Mouse (Mus musculus) neural tube, embryonic 15.5 days (tissue): ENCODE results near the gene Bin2. TPM values are rescaled to one million over a fixed set of nuclear protein-coding genes. Genes with fewer than 3 reads are reported as not detected.
"Not testable (repeated sequence)": the region's sequence is repeated elsewhere in the genome, so short reads cannot be mapped to it uniquely, and the experiment has no call there.

Experiments
- ATAC-seq: fragments of 200-750 bp; cut with Nextera tagmentation; 2 replicates; pipeline ENCODE4 v1.8.0; 2017; ENCODE audit warnings: mild to moderate bottlenecking, moderate TSS enrichment, moderate library complexity; ENCODE audit not compliant: low FRiP score
- H3K27ac ChIP-seq: fragments of 300-500 bp; sonication (generic); replicated peaks from 2 replicates; pipeline ENCODE4 v1.5.1; 2015; ENCODE audit warnings: mild to moderate bottlenecking, inconsistent platforms
- H3K27me3 ChIP-seq: fragments of 300-500 bp; sonication (generic); replicated peaks from 2 replicates; pipeline ENCODE4 v1.6.1; 2015; ENCODE audit warnings: inconsistent platforms
- H3K36me3 ChIP-seq: fragments of 300-500 bp; sonication (generic); 2 replicates; pipeline ENCODE4 v1.6.1; 2015; ENCODE audit warnings: inconsistent platforms
- H3K4me1 ChIP-seq: fragments of 300-500 bp; sonication (generic); 2 replicates; pipeline ENCODE4 v1.6.1; 2015; ENCODE audit warnings: inconsistent platforms
- H3K4me2 ChIP-seq: fragments of 300-500 bp; sonication (generic); 2 replicates; pipeline ENCODE4 v1.6.1; 2015; ENCODE audit warnings: inconsistent platforms, mild to moderate bottlenecking, moderate library complexity
- H3K4me3 ChIP-seq: fragments of 300-500 bp; sonication (generic); replicated peaks from 2 replicates; pipeline ENCODE4 v1.5.1; 2015; ENCODE audit warnings: mild to moderate bottlenecking, inconsistent platforms
- H3K9ac ChIP-seq: fragments of 300-500 bp; sonication (generic); replicated peaks from 2 replicates; pipeline ENCODE4 v1.6.1; 2015; ENCODE audit warnings: mild to moderate bottlenecking, inconsistent platforms
- H3K9me3 ChIP-seq: fragments of 300-500 bp; sonication (generic); replicated peaks from 2 replicates; pipeline ENCODE4 v1.6.1; 2016; ENCODE audit warnings: inconsistent platforms
- WGBS: fragments of 180-500 bp; shearing (Covaris S2); methylation state at CpG from one replicate; pipeline ENCODE4 v1.1.7; 2015; ENCODE audit warnings: mixed read lengths; 5-methylcytosine and 5-hydroxymethylcytosine counted together
- polyA plus RNA-seq: library from polyadenylated mRNA; unstranded; fragments of >200 nt; fragmentation: Nextera tagmentation; extraction: Ambion mirVana; gene quantifications from 2 replicates; pipeline ENCODE4 v1.2.1, GENCODE M21; 2015

Gene Bin2
- polyA plus RNA-seq, 1 experiment from 2014 or later, result 2.6 TPM

GRCm38 (mm10) chr15:100630126-100630525 lies 39.2 kb downstream of the Bin2 start:
- H3K4me3 ChIP-seq, result no peak overlapping the region
- peaks cover 6% of the 10 kb centered on the region; the same call in 1 of the 2 replicates for H3K4me1 ChIP-seq
- H3K36me3 ChIP-seq, result no peaks in the 10 kb centered on the region
- WGBS, result 55% methylated on average over 3 of the region's 3 CpGs
- no peak overlapping the region for H3K4me2 ChIP-seq
- H3K9ac ChIP-seq, result no peak overlapping the region
- no peak for ATAC-seq
- peaks cover 21% of the 10 kb centered on the region for H3K27me3 ChIP-seq
- H3K27ac ChIP-seq, result no peak overlapping the region
- no peaks in the 10 kb centered on the region for H3K9me3 ChIP-seq

DNA sequence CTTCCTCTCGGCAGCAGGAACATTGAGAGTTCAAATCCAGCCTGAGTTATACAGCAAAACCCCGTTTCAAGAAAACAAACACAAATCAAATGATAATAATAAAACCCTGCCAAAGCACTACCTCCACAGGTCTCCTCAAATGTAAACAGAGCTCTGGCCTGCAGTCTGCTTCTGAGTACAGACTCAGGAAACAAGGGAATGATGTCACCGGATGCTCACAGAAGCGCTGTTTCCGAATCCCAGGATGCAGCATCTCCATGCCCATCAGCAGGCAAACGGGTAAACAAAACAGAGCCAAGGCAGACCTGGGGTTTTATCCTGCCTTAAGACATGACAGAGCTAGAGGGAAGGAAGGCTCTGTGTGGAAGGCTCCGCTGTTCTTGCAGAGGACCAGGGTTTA lies 40.6 kb downstream of the Bin2 start:
- Histone ChIP-seq H3K27me3 (peaks cover 10% of the 10 kb centered on the region), H3K9ac (no peak overlapping the region), H3K4me3 (no peak overlapping the region), H3K4me2 (no peak overlapping the region), H3K9me3 (no peaks in the 10 kb centered on the region), H3K4me1 (peaks cover 6% of the 10 kb centered on the region; the same call in 1 of the 2 replicates), H3K27ac (no peak overlapping the region), H3K36me3 (no peaks in the 10 kb centered on the region)
- ATAC-seq, result no peak
- 54% methylated on average over 7 of the region's 7 CpGs for WGBS

DNA sequence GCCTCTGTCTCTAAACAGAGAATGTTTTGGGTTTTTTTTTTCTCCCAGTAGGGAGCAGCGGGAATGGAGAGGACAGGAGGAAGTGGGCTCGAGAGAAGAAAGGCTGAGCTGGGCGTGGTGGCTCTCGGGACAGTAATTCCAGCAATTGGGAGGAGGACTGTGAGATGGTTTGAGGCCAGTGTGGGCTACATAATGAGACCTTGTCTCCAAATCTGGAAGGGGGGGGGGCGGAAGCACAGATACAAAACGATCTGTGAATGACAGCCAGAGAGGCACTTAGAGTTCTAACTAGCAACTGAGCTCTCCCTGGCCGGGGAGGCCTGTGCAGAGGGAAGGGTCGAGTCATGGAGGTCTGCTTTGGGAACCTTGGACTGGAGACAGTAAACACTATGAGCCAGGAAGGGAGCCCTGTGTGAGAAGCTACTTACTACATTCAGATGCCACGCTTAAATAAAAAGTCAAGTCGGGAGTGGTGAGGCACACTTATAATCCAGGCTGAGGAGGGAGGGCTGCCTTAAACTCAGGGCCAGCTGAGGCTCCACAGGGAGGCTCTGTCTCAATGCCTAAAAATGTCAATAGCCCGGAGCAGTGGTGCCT lies 41.5 kb downstream of the Bin2 start:
- no peak overlapping the region for H3K4me3 ChIP-seq
- no peak overlapping the region for H3K27ac ChIP-seq
- no peak for ATAC-seq
- no peak overlapping the region for H3K4me2 ChIP-seq
- WGBS, result 5% methylated on average over 11 of the region's 11 CpGs
- peaks cover 6% of the 10 kb centered on the region; the same call in 1 of the 2 replicates for H3K4me1 ChIP-seq
- peaks cover 4% of the 10 kb centered on the region; the same call in 1 of the 2 replicates for H3K27me3 ChIP-seq
- no peaks in the 10 kb centered on the region for H3K36me3 ChIP-seq
- no peaks in the 10 kb centered on the region for H3K9me3 ChIP-seq
- H3K9ac ChIP-seq, result no peak overlapping the region

DNA sequence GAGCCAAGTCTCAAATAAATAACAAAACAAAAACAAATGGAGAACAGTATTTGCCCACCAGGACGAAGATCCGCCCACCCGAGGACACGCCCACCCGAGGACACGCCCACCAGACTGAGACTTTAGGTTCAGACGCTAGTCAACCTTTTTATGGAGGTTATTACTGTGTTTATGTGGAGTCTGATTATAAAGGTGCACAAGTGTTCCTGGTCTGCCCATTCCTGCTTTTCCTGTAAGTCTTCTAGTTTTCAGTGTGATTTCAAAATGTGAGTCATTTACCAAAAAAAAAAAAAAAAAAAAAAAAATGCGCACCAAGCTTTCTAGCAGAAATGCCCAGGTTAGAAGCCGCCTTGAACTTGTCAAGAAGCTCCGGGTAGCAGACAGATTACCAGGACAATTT lies 42.1 kb downstream of the Bin2 start:
- H3K36me3 ChIP-seq, result no peaks in the 10 kb centered on the region

DNA sequence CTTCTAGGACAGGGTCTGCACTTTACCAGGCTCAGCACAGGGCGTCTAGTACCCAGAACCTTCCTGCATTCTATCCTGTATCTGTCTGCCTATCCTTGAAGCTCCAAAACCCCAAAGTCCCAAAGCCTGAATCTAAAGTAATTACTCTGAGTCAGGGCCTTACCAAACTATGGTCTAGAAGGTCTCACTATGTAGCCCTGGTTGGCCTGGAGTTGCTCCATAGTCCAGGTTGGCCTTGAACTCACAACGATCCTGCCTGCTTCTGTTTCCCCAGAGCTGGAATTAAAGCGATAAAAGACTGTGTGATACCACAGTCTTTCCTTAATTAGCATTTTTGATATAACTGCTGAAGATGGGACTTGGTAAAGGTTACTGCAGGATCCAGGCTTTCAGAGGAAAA lies 44.9 kb downstream of the Bin2 start:
- H3K4me3 ChIP-seq, result no peak overlapping the region

More for the DNA sequence above, 42.1 kb downstream of the Bin2 start:
- H3K4me3 ChIP-seq, result no peak overlapping the region
- H3K4me1 ChIP-seq, result peaks cover 6% of the 10 kb centered on the region; the same call in 1 of the 2 replicates
- H3K9me3 ChIP-seq, result no peaks in the 10 kb centered on the region
- 11% methylated on average over 10 of the region's 10 CpGs for WGBS
- H3K4me2 ChIP-seq, result no peak overlapping the region
- ATAC-seq, result no peak
- peaks cover 2% of the 10 kb centered on the region; the same call in 1 of the 2 replicates for H3K27me3 ChIP-seq
- H3K9ac ChIP-seq, result no peak overlapping the region
- no peak overlapping the region for H3K27ac ChIP-seq

DNA sequence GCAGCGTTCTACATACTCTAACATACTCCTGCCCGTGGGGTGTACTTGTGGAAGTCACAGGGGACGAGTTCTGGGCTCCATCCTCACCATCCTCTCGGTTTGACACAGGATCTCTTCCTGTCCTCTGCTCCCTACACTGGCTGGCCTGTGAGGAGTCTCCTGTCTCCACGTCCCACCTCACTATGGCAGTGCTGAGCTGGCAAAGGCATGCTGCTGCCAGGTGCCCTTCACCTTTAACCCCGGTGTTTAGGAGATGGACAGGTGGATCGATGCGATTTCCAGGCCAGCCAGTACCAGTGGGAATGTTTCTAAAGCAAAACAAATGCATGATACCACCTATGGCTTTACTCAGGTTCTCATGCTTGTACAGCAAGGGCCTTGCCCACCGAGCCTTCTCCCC lies 45.6 kb downstream of the Bin2 start:
- H3K4me2 ChIP-seq, result no peak overlapping the region
- H3K27ac ChIP-seq, result no peak overlapping the region
- WGBS, result 91% methylated on average over 9 of the region's 9 CpGs
- ATAC-seq, result no peak
- H3K36me3 ChIP-seq, result peaks cover 21% of the 10 kb centered on the region
- no peaks in the 10 kb centered on the region for H3K27me3 ChIP-seq
- H3K9me3 ChIP-seq, result no peaks in the 10 kb centered on the region
- no peak overlapping the region for H3K9ac ChIP-seq
- no peak overlapping the region for H3K4me3 ChIP-seq
- H3K4me1 ChIP-seq, result peaks cover 6% of the 10 kb centered on the region; the same call in 1 of the 2 replicates

More for the DNA sequence above, 44.9 kb downstream of the Bin2 start:
- H3K27ac ChIP-seq, result no peak overlapping the region
- H3K9ac ChIP-seq, result no peak overlapping the region
- H3K4me1 ChIP-seq, result peaks cover 6% of the 10 kb centered on the region; the same call in 1 of the 2 replicates
- no peaks in the 10 kb centered on the region for H3K9me3 ChIP-seq
- no peak overlapping the region for H3K4me2 ChIP-seq
- no peak for ATAC-seq
- H3K27me3 ChIP-seq, result no peaks in the 10 kb centered on the region
- 94% methylated on average over 3 of the region's 3 CpGs for WGBS
- H3K36me3 ChIP-seq, result peaks cover 14% of the 10 kb centered on the region

DNA sequence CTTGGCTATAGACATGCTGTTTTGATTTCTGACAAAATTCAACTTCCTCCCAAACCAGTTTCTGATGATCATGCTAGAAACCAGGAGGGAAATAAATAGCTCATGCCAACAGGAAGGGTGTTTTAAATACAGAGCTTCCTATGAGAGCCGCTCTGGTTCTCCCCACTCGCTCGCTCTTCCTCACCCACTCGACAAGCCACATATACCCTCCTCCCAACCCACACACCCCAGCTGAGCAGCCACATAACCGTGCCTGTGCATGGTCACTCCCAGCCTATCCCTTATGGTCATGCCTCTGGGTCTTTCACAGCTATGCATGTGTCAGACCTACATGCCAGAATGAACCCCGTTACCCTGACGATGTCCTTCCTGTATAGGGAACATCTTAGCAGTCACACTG lies 47.2 kb downstream of the Bin2 start:
- H3K4me2 ChIP-seq, result no peak overlapping the region

DNA sequence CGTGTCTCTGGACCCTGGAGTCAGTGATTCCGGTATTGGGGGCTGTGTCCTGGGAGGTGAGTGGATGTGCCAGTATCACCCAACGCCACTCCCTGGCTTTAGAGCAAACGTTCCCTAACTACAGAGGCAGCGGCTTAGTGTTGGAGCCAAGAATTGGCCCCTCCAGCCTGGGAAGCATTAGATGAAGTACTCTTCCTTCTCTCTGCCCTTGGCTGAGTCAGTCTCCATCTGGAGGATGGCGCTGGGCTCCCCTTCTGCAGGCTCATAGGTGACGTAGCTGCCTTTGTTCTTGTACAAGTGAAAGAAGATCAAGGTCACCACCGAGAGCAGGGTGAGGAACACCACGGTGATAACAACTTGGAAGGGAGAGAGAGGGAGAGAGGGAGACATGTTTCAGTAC lies 47.7 kb downstream of the Bin2 start:
- not testable (repeated sequence) for H3K4me1 ChIP-seq, H3K27ac ChIP-seq, H3K4me2 ChIP-seq, H3K9me3 ChIP-seq, H3K4me3 ChIP-seq, H3K9ac ChIP-seq, ATAC-seq, H3K27me3 ChIP-seq
- WGBS, result 81% methylated on average over 9 of the region's 9 CpGs
- peaks cover 34% of the 10 kb centered on the region for H3K36me3 ChIP-seq

More for the DNA sequence above, 47.2 kb downstream of the Bin2 start:
- WGBS, result 89% methylated on average over 7 of the region's 7 CpGs
- peaks cover 34% of the 10 kb centered on the region for H3K36me3 ChIP-seq
- peaks cover under 1% of the 10 kb centered on the region; the same call in 1 of the 2 replicates for H3K4me1 ChIP-seq
- no peaks in the 10 kb centered on the region for H3K27me3 ChIP-seq
- no peaks in the 10 kb centered on the region for H3K9me3 ChIP-seq
- no peak overlapping the region for H3K27ac ChIP-seq
- H3K4me3 ChIP-seq, result no peak overlapping the region
- no peak for ATAC-seq
- no peak overlapping the region for H3K9ac ChIP-seq

- H3K27me3 ChIP-seq, result no peaks in the 10 kb centered on the region
- no peak overlapping the region for H3K9ac ChIP-seq
- no peak for ATAC-seq
- H3K36me3 ChIP-seq, result peaks cover 34% of the 10 kb centered on the region
- 91% methylated on average over 7 of the region's 7 CpGs for WGBS
- no peak overlapping the region for H3K27ac ChIP-seq
- H3K4me3 ChIP-seq, result no peak overlapping the region
- H3K4me1 ChIP-seq, result peaks cover 17% of the 10 kb centered on the region
- H3K4me2 ChIP-seq, result no peak overlapping the region
- H3K9me3 ChIP-seq, result no peaks in the 10 kb centered on the region
These were observed 50.2 kb downstream of the Bin2 start for GRCm38 (mm10) chr15:100619200-100619599.

DNA sequence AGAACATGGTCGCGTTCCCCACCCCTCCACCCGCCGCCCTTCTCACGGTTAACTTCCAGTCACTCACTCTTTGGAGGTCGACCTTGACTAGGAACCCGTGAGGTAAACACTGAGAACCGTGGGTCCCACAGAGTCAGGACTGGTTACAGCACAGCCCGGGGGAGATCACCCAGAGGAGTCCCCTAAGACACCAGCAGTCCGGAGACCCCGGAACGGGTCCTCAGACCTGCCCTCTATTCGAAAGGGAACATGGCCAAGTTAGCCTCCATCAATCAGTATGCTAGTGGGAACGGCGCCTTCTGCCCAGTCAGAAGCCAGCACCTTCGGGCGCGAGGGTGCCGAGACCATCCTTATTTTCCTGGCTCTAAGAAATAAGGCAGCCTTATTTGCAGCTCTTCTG lies 53.1 kb downstream of the Bin2 start:
- WGBS, result 0% methylated on average over 19 of the region's 19 CpGs

GRCm38 (mm10) chr15:100615825-100616220 lies 53.5 kb downstream of the Bin2 start:
- ATAC-seq, result peak; percentile 89
- no peaks in the 10 kb centered on the region for H3K9me3 ChIP-seq
- peak overlapping the region; percentile 84 for H3K4me3 ChIP-seq
- WGBS, result under 1% methylated on average over 39 of the region's 43 CpGs
- H3K27ac ChIP-seq, result peak overlapping the region; percentile 96
- peak overlapping the region; percentile 71 for H3K4me2 ChIP-seq
- no peaks in the 10 kb centered on the region for H3K27me3 ChIP-seq
- H3K36me3 ChIP-seq, result peaks cover 32% of the 10 kb centered on the region
- peaks cover 28% of the 10 kb centered on the region for H3K4me1 ChIP-seq
- H3K9ac ChIP-seq, result peak overlapping the region; percentile 78

More for the DNA sequence above, 53.1 kb downstream of the Bin2 start:
- H3K4me3 ChIP-seq, result peak overlapping the region; percentile 84
- H3K4me2 ChIP-seq, result peak overlapping the region; percentile 71
- H3K27me3 ChIP-seq, result no peaks in the 10 kb centered on the region
- H3K9ac ChIP-seq, result peak overlapping the region; percentile 78
- ATAC-seq, result peak; percentile 7
- no peaks in the 10 kb centered on the region for H3K9me3 ChIP-seq
- peaks cover 28% of the 10 kb centered on the region for H3K4me1 ChIP-seq
- H3K27ac ChIP-seq, result peak overlapping the region; percentile 96
- peaks cover 34% of the 10 kb centered on the region for H3K36me3 ChIP-seq

DNA sequence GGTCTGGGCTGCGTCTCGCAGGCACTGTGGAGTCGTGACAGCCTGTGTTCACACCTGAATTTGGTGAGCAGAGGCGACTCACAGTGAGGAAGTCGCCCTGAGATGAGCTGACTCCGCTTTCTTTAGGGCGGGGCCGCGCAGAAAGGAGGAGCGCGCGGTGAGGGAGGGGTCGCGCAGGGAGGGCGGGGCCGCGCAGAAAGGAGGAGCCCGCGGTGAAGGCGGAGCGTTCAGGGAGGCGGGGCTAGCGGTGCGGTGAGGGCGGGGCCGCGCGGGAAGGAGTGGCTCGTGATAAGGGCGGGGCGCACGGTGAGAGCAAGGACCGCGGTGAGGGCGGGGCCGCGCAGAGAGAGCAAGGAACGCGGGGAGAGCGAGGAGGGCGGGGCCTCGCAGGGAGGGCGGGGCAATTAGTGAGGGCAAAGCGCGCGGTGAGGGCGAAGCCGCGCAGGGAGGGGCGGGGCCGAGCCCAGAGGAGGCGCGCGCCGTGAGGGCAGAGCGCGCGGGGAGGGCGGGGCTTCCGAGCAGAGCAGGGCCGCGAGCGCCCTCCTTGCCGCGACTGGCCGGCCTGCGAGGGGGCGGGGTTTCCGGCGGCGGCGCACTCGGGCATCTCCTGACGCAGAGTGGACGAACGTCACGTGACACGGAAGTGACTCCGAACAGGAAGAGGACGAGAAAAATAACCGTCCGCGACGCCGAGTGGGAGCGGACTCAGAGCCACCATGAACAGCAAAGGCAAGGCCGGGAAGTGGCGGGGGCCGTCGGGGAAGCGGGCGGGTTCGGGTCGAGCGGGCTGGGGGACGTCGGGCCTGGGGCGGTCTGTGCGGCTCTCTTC lies 54.1 kb downstream of the Bin2 start, which contains the start of gene Dazap2:
Dazap2 (plus strand) TSS at position 354 of the 829 bp plus-strand sequence.
- Histone ChIP-seq H3K27me3 (no peaks in the 10 kb centered on the region), H3K36me3 (peaks cover 28% of the 10 kb centered on the region), H3K4me2 (peak within 1 kb of the TSS; percentile 71), H3K9ac (peak within 1 kb of the TSS; percentile 78), H3K4me3 (peak within 1 kb of the TSS; percentile 84), H3K4me1 (peaks cover 28% of the 10 kb centered on the region), H3K9me3 (no peaks in the 10 kb centered on the region), H3K27ac (peak within 1 kb of the TSS; percentile 96)
- under 1% methylated on average over 88 of the region's 99 CpGs for WGBS
- ATAC-seq, result peak; percentile 89
